ENCODE assay signal across 23 mouse cellular contexts in genomic region chr1:145113171-145113570, GRCm38 (mm10).
DNase-seq lines count a peak whose midpoint lies in the region; TF ChIP-seq lines count a peak whose summit lies in the region.
"Had no signal": no experiment of that assay in that cellular context is flagged by ENCODE, and none has a peak within 500 bp of the region (broad histone marks: within the 10 kb centered on the region; RNA-seq: fewer than 3 reads in every experiment).

No protein-coding gene starts in this region.

- DNase-seq in 3T3-L1 (ENCODE audit: low read depth, low spot score) (peak; percentile 78), ES-CJ7 (ENCODE audit: low read depth, low spot score) (peak; percentile 40), NIH3T3 (ENCODE audit: low read depth) (peak; percentile 2), ZHBTc4 (ENCODE audit: low read depth, low spot score) (peak; percentile 21)
- DNase-seq in kidney, postnatal 14 days: no peak
- no peak for DNase-seq in right cerebral cortex, adult 18-20 months
- DNase-seq in c-Kit-positive CD71-positive TER-119-positive erythroid progenitor cells, embryonic 14.5 days (ENCODE audit: low spot score): no peak
- DNase-seq in lung, adult 2 months: no peak
- DNase-seq: adrenal gland, adult 8-10 months; adrenal gland, postnatal 14 days; adrenal gland, postnatal 36 days; cerebellum, adult 11 months; cerebellum, adult 18-20 months; cerebellum, adult 8-10 months; cerebellum, adult 9-11 months; cerebellum, postnatal 14 days; cerebellum, postnatal 36 days; embryo, embryonic 11 days; forebrain, postnatal 0 days had no signal

- WGBS in lung, adult 2 months: 60% methylated on average over 1 of the region's 1 CpGs

- TF ChIP-seq CTCF in lung, adult 2 months (IDR thresholded peaks at IDR 0.05; ENCODE audit: insufficient read depth, low read length): no peak

- H3K4me1 ChIP-seq in lung, adult 2 months (ENCODE audit: control insufficient read depth, insufficient read depth, low read length): no peaks in the 10 kb centered on the region
- H3K4me1 ChIP-seq: embryonic facial prominence, embryonic 13.5 days; embryonic facial prominence, embryonic 15.5 days; forebrain, embryonic 13.5 days; forebrain, embryonic 15.5 days had no signal

- H3K4me3 ChIP-seq in lung, adult 2 months (replicated peaks; ENCODE audit: extremely low read depth, low read depth, low read length): no peak overlapping the region
- H3K4me3 ChIP-seq: embryonic facial prominence, embryonic 13.5 days; embryonic facial prominence, embryonic 15.5 days; forebrain, embryonic 13.5 days; forebrain, embryonic 15.5 days had no signal

- TF ChIP-seq POLR2A in lung, adult 2 months (IDR thresholded peaks at IDR 0.05; ENCODE audit: borderline replicate concordance, extremely low read depth, low read depth, low read length): no peak

Comparison
In these comparisons a context has a peak if more than half of its experiments do, and no peak if none do; other contexts are left out.
1. DNase-seq: peak in 3T3-L1 (single experiment), ES-CJ7 (single experiment), NIH3T3 (single experiment) and ZHBTc4 (single experiment); none in kidney, postnatal 14 days (single experiment), right cerebral cortex, adult 18-20 months (single experiment), c-Kit-positive CD71-positive TER-119-positive erythroid progenitor cells, embryonic 14.5 days (single experiment) and lung, adult 2 months (single experiment).